Mouse (Mus musculus): ENCODE measurements around the gene Xiap. TPM values are rescaled to one million over a fixed set of nuclear protein-coding genes. Genes with fewer than 3 reads are reported as not detected.

Gene Xiap
- total RNA-seq, 2 experiments from 2014 or later, result 48.0 to 48.2 TPM

Other genes with a start within 250 kb of the Xiap start
- gene Thoc2, start 139.0 kb upstream of the Xiap start, total RNA-seq (2021), result 10 to 100 TPM; 35.1 to 39.9 TPM
- 10 to 100 TPM; 64.2 to 73.6 TPM for gene Stag2, start 89.6 kb downstream of the Xiap start, total RNA-seq (2021)

All from heart, postnatal 10 days (tissue).